Mouse (Mus musculus) liver, embryonic 15.5 days (tissue): Measurements from ENCODE around the gene Klk1b4. TPM values are rescaled to one million over a fixed set of nuclear protein-coding genes. Genes with fewer than 3 reads are reported as not detected.
"Not testable (repeated sequence)": the region's sequence is repeated elsewhere in the genome, so short reads cannot be mapped to it uniquely, and the experiment has no call there.

Source experiments
- ATAC-seq: fragments of 200-750 bp; cut with Nextera tagmentation; 2 replicates; pipeline ENCODE4 v1.8.0; 2017; ENCODE audit warnings: moderate number of reproducible peaks, mild to moderate bottlenecking, moderate library complexity; ENCODE audit not compliant: insufficient read depth
- H3K27ac ChIP-seq: fragments of 300-500 bp; sonication (generic); replicated peaks from 2 replicates; pipeline ENCODE4 v1.5.1; 2015; ENCODE audit warnings: mild to moderate bottlenecking, inconsistent platforms
- H3K27me3 ChIP-seq: fragments of 300-500 bp; sonication (generic); 2 replicates; pipeline ENCODE4 v1.6.1; 2015; ENCODE audit warnings: mild to moderate bottlenecking, inconsistent platforms
- H3K36me3 ChIP-seq: fragments of 300-500 bp; sonication (generic); replicated peaks from 2 replicates; pipeline ENCODE4 v1.6.1; 2015; ENCODE audit warnings: moderate library complexity, mild to moderate bottlenecking, inconsistent platforms
- H3K4me1 ChIP-seq: fragments of 300-500 bp; sonication (generic); replicated peaks from 2 replicates; pipeline ENCODE4 v1.6.1; 2015; ENCODE audit warnings: inconsistent platforms
- H3K4me2 ChIP-seq: fragments of 300-500 bp; sonication (generic); 2 replicates; pipeline ENCODE4 v1.6.1; 2015; ENCODE audit warnings: moderate library complexity, mild to moderate bottlenecking, inconsistent platforms
- H3K4me3 ChIP-seq: fragments of 300-500 bp; sonication (generic); replicated peaks from 2 replicates; pipeline ENCODE4 v1.5.1; 2015; ENCODE audit warnings: mild to moderate bottlenecking, inconsistent platforms
- H3K9ac ChIP-seq: fragments of 300-500 bp; sonication (generic); 2 replicates; pipeline ENCODE4 v1.6.1; 2015; ENCODE audit warnings: moderate library complexity, mild to moderate bottlenecking, inconsistent platforms
- H3K9me3 ChIP-seq: fragments of 300-500 bp; sonication (generic); replicated peaks from 2 replicates; pipeline ENCODE4 v1.6.1; 2016; ENCODE audit warnings: inconsistent platforms
- WGBS: fragments of 180-500 bp; shearing (Covaris S2); methylation state at CpG from one replicate; pipeline ENCODE4 v1.1.7; 2015; ENCODE audit warnings: mixed read lengths; ENCODE audit not compliant: insufficient replicate concordance; 5-methylcytosine and 5-hydroxymethylcytosine counted together
- polyA plus RNA-seq: library from polyadenylated mRNA; unstranded; fragments of >200 nt; fragmentation: Nextera tagmentation; extraction: Ambion mirVana; gene quantifications from 2 replicates; pipeline ENCODE4 v1.2.1, GENCODE M21; 2015

Gene Klk1b4
- polyA plus RNA-seq = not detected in 2 replicates

DNA sequence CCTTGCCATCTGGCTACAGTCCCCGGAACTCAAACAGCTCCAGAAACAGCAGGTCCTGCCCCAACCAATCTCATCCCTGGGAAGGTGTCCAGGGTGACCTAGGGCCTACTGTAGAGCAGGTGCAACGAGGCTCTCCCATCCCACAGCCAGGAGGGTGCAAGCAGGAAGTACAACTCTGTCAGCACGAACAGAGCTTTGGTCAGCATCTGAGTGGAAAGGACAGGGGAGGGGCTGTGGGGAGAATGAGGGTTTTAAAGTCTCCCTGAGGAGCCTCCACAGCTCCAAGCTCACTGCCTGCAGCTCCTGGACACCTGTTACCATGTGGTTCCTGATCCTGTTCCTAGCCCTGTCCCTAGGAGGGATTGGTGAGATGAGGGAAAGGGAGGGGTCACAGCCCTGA is at the start of gene Klk1b4:
Klk1b4 (plus strand) TSS at position 301 of the 400 bp plus-strand sequence.
- H3K36me3 ChIP-seq, H3K9ac ChIP-seq, H3K27me3 ChIP-seq, H3K4me1 ChIP-seq, H3K4me2 ChIP-seq, H3K4me3 ChIP-seq, ATAC-seq, H3K9me3 ChIP-seq, H3K27ac ChIP-seq: not testable (repeated sequence)
- 26% methylated on average over 3 of the region's 3 CpGs for WGBS

DNA sequence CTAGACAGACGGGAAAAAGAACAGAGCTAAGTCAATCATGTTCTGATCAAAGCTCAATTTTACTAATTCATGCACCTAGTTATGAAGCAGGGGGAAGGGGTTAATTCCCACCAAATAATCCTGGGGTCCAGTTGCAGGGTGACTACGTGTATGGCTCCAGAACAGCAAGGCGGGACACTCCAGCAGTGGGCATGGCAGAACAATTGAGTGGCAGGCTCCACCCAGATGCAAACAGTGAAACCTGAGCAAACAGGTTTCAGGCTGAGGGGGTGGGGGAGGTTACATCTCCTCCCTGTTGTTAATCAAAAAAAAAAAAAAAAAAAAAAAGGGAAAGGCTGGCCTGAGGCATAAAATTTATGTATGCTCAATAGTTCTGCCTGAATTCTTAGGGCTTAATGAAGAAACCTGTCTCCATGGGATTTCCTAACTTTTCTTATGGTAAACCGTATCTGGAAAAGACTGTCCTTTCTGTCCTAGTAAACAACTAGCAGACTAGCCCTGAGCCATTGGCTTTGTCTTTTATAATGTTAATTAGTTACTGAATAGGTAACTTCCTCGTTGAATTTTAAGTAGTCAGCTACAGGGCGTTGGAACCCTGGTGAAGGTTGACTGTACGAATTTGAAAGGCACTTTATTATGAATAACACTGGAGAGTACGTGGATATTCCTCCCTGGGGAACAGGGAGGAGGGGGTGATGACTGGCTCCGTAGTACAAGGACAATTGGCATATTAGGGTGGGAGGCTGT is 27.8 kb upstream of the Klk1b4 start:
- Histone ChIP-seq H3K27me3 (no peaks in the 10 kb centered on the region), H3K9ac (no peak overlapping the region), H3K36me3 (no peaks in the 10 kb centered on the region), H3K4me2 (no peak overlapping the region), H3K4me1 (no peaks in the 10 kb centered on the region), H3K27ac (no peak overlapping the region), H3K9me3 (no peaks in the 10 kb centered on the region), H3K4me3 (no peak overlapping the region)
- no peak for ATAC-seq
- 54% methylated on average over 9 of the region's 9 CpGs for WGBS

DNA sequence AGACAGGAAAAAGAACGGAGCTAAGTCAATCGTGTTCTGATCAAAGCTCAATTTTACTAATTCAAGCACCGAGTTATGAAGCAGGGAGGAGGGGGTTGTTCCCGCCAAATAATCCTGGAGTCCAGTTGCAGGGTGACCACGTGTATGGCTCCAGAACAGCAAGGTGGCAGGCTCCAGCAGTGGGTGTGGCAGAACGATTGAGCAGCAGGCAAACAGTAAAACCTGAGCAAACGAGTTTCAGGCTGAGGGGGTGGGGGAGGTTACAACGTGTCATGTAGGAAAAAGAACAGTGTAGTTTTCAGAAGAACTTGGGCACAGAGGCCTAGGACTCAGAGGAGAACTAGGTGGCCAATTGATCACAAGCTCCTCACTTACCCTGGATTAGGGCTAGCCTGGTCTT is 20.7 kb upstream of the Klk1b4 start:
- ATAC-seq, H3K27ac ChIP-seq, H3K9me3 ChIP-seq, H3K4me1 ChIP-seq, H3K4me3 ChIP-seq, H3K36me3 ChIP-seq, H3K27me3 ChIP-seq, H3K9ac ChIP-seq, H3K4me2 ChIP-seq: not testable (repeated sequence)
- WGBS = 53% methylated on average over 8 of the region's 8 CpGs

DNA sequence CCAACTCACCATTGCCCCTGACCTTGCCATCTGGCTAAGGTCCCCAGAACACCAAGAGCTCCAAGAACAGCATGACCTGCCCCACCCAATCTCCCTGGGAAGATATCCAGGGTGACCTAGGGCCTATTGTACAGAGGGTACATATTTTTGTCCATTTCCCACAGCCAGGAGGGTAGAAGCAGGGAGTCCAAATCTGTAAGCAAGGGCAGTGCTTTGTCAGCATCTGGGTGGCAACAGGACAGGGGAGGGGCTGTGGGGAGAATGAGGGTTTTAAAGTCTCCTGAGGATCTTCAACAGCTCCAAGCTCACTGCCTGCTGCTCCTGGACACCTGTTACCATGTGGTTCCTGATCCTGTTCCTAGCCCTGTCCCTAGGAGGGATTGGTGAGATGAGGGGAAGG is 19.3 kb upstream of the Klk1b4 start, which contains the start of gene Klk1b24:
Klk1b24 (plus strand) TSS at position 301 of the 400 bp plus-strand sequence.
- not testable (repeated sequence) for H3K36me3 ChIP-seq, H3K9ac ChIP-seq, H3K4me3 ChIP-seq, H3K27ac ChIP-seq, H3K9me3 ChIP-seq, ATAC-seq, H3K4me2 ChIP-seq, H3K4me1 ChIP-seq, H3K27me3 ChIP-seq

DNA sequence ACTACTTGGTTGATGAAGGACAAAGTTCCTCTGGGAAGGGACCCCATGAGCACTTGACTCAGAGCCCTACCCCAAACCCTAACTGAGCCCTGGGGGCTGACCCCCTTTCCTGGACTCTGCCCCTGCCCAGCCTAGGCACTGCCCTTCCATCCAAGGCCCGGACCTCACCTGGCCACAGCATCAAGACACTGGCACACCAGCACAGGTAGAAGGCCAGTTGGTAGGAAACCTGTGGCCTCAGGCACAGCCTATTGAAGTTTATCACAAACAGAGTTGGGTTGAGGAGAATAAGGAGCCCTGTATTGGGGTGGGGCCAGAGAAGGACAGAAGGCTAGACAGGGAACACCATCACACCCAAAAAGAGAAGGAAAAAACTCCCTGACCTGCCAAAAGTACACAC is 13.8 kb upstream of the Klk1b4 start:
- not testable (repeated sequence) for H3K27me3 ChIP-seq, H3K36me3 ChIP-seq, H3K9ac ChIP-seq, H3K27ac ChIP-seq, H3K9me3 ChIP-seq, ATAC-seq, H3K4me2 ChIP-seq, H3K4me3 ChIP-seq, H3K4me1 ChIP-seq
- 35% methylated on average over 1 of the region's 1 CpGs for WGBS

DNA sequence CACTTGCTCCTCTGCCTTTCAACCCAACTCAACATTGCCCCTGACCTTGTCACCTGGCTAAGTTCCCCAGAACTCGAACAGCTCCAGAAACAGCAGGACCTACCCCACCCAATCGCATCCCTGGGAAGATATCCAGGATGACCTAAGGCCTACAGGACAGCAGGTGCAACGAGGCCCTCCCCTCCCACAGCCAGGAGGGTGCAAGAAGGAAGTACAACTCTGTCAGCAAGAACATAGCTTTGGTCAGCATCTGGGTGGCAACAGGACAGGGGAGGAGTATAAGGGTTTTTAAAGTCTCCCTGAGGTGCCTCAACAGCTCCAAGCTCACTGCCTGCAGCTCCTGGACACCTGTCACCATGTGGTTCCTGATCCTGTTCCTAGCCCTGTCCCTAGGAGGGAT is 9.3 kb upstream of the Klk1b4 start, which contains the start of gene Klk1b3:
Klk1b3 (plus strand) TSS at position 301 of the 400 bp plus-strand sequence.
- no peaks in the 10 kb centered on the region for H3K36me3 ChIP-seq
- H3K9me3 ChIP-seq = no peaks in the 10 kb centered on the region
- H3K4me1 ChIP-seq = no peaks in the 10 kb centered on the region
- H3K4me3 ChIP-seq = no peak within 1 kb of the TSS
- no peak within 1 kb of the TSS for H3K4me2 ChIP-seq
- H3K27me3 ChIP-seq = no peaks in the 10 kb centered on the region
- no peak for ATAC-seq
- WGBS = 36% methylated on average over 3 of the region's 3 CpGs
- no peak within 1 kb of the TSS for H3K9ac ChIP-seq
- H3K27ac ChIP-seq = no peak within 1 kb of the TSS

DNA sequence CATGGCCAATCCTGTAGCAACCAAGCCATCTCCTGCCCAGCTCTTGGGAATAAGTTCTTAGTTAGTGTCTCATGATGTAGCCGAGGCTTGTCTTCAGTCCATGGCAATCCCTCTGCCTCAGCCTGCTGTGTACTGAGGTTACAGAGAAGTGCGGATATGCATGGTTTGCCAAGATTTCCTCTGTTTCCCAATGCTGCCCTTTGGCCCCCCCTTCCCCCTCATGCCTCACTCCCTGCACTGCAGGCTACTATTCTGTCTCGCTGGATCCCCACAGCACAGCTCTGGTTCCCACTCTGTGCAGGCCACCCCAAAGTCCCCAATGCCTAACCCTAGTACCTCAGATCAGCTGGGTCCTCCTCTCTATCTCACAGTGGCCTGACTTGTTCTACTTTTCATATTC is 1.1 kb downstream of the Klk1b4 start:
- ATAC-seq = no peak
- no peaks in the 10 kb centered on the region for H3K4me1 ChIP-seq
- WGBS = 40% methylated on average over 3 of the region's 3 CpGs

DNA sequence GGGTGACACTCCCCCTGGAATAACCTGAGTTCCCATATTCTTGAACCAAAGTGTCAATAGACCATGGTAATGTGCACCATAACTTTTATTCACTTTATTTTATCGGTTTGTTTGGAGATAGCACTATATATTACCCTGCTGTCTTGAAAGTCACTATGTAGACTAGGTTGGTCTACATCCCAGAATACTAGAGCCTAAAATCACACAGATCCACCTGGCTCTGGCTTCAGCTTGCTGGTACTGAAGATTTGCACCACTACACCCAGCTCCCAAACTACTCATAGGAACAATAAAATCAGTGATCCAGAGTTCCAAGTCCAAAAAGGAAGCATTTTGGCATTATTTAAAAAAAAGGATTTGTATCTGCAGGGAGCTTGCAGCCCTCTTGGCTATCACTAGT is 8.4 kb downstream of the Klk1b4 start, which contains the start of gene Klk1b5:
Klk1b5 (plus strand) TSS at position 301 of the 400 bp plus-strand sequence.
- 52% methylated on average over 1 of the region's 1 CpGs for WGBS

More for the DNA sequence above, 1.1 kb downstream of the Klk1b4 start:
- no peak overlapping the region for H3K4me3 ChIP-seq
- H3K9ac ChIP-seq = no peak overlapping the region
- no peaks in the 10 kb centered on the region for H3K36me3 ChIP-seq
- no peak overlapping the region for H3K4me2 ChIP-seq
- no peaks in the 10 kb centered on the region for H3K27me3 ChIP-seq
- no peaks in the 10 kb centered on the region for H3K9me3 ChIP-seq
- no peak overlapping the region for H3K27ac ChIP-seq

DNA sequence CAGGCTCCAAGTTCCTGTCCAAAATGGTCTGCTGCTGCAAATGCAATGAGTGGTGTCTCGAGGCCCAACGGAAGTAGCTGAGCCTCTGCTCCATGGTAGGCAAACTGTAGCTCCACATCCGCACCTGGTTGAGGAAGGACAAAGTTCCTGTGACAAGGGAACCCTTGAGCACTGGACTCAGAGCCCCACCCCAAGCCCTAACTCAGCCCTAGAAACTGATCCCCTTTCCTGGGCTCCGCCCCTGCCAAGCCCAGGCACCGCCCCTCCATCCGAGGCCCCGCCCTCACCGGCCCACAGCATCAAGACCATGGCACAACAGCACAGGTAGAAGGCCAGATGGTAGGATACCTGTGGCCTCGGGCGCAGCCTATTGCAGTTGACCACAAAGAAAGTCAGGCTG is 14.4 kb downstream of the Klk1b4 start:
- ATAC-seq = not testable (repeated sequence)

More for the DNA sequence above, 8.4 kb downstream of the Klk1b4 start, which contains the start of gene Klk1b5:
- Histone ChIP-seq H3K27ac (no peak within 1 kb of the TSS), H3K4me2 (no peak within 1 kb of the TSS), H3K9me3 (no peaks in the 10 kb centered on the region), H3K4me3 (no peak within 1 kb of the TSS), H3K27me3 (no peaks in the 10 kb centered on the region), H3K4me1 (no peaks in the 10 kb centered on the region), H3K9ac (no peak within 1 kb of the TSS), H3K36me3 (no peaks in the 10 kb centered on the region)
- ATAC-seq = no peak

DNA sequence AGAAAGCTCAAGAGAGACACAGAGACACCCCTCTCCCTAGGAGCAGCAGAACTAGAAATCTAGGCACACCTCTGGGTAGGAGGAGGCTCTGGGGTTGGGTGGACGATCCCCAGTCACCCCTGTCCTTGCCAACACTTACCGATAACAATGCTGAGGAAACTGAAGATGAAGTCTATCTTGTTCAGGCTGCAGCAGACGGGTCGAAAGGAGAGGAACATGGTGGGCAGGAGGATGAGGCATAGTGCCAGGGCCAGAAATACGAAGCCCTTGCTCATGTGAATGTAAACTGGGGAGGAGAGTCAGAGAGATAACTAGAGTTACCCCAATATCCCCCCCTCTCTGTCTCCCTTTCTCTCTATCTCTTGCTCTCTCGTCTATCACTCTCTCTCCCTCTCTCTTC is 15.1 kb downstream of the Klk1b4 start:
- 51% methylated on average over 6 of the region's 6 CpGs for WGBS
- H3K27ac ChIP-seq, H3K4me1 ChIP-seq, H3K36me3 ChIP-seq, H3K4me2 ChIP-seq, H3K9ac ChIP-seq, H3K9me3 ChIP-seq, H3K4me3 ChIP-seq, ATAC-seq, H3K27me3 ChIP-seq: not testable (repeated sequence)

More for the DNA sequence above, 14.4 kb downstream of the Klk1b4 start:
- not testable (repeated sequence) for H3K9me3 ChIP-seq, H3K27ac ChIP-seq, H3K4me2 ChIP-seq, H3K36me3 ChIP-seq, H3K27me3 ChIP-seq, H3K4me3 ChIP-seq, H3K9ac ChIP-seq, H3K4me1 ChIP-seq
- 47% methylated on average over 8 of the region's 10 CpGs for WGBS

DNA sequence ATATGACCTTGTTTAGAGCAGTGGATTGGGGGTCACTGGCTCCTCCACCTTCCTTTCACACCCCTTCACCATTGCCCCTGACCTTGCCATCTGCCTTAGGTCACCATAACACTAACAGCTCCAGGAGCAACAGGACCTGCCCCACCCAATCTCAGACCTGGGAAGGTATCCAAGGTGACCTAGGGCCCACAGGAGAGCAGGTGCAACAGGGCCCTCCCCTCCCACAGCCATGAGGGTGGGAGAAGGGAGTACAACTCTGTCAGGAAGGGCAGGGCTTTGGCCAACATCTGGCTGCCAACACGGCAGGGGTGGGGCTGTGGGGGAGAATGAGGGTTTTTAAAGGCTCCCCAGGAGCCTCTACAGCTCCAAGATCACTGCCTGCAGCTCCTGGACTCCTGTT is 17.8 kb downstream of the Klk1b4 start, which contains the start of gene Klk1:
Klk1 (plus strand) TSS at position 285 of the 400 bp plus-strand sequence.
- no peak within 1 kb of the TSS for H3K4me2 ChIP-seq
- H3K4me1 ChIP-seq = no peaks in the 10 kb centered on the region
- H3K9ac ChIP-seq = no peak within 1 kb of the TSS
- H3K9me3 ChIP-seq = no peaks in the 10 kb centered on the region
- H3K36me3 ChIP-seq = no peaks in the 10 kb centered on the region
- WGBS = 26% methylated on average over 1 of the region's 1 CpGs
- no peak within 1 kb of the TSS for H3K27ac ChIP-seq
- no peak for ATAC-seq
- H3K4me3 ChIP-seq = no peak within 1 kb of the TSS
- no peaks in the 10 kb centered on the region for H3K27me3 ChIP-seq

DNA sequence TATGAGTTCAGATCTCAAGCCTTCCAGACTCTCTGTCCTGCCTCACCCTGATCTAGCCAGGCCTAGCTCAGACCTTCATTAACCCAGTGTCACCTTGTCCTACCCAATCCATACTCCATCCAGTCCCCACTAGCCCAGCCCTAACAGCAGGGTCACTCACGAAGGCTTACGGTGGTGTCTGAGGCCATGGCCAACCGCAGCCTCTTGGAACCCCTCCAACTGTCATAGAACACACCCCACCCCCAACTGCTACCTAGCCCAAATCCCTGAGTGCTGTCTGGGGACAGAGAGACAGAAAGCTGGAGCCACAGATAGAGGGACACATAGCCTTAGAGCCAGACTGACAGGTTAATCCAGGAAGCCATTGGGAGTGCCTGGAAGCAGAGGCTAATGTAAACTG is 28.7 kb downstream of the Klk1b4 start, which contains the start of gene Gm36864:
Gm36864 (plus strand) TSS at position 269 of the 400 bp plus-strand sequence.
- no peak within 1 kb of the TSS for H3K27ac ChIP-seq
- H3K9me3 ChIP-seq = no peaks in the 10 kb centered on the region
- H3K36me3 ChIP-seq = no peaks in the 10 kb centered on the region
- H3K9ac ChIP-seq = no peak within 1 kb of the TSS
- H3K4me3 ChIP-seq = no peak within 1 kb of the TSS
- WGBS = 49% methylated on average over 3 of the region's 3 CpGs
- no peak for ATAC-seq
- H3K27me3 ChIP-seq = no peaks in the 10 kb centered on the region
- H3K4me1 ChIP-seq = 0 out of 2 replicates have a peak, but pooled peaks cover 2% of the 10 kb centered on the region
- H3K4me2 ChIP-seq = no peak within 1 kb of the TSS
